Mouse (Mus musculus) monocyte, adult 2 months (primary cell): ENCODE measurements around the gene Mcoln2.
"Not testable (repeated sequence)": the region's sequence is repeated elsewhere in the genome, so short reads cannot be mapped to it uniquely, and the experiment has no call there.

Experiments used
- DNase-seq, 2 experiments: peaks; one replicate each; pipeline ENCODE4 v3.0.0; 2022; ENCODE audit warnings: low spot score in 2 of 2, low read depth in 1 of 2

The Mcoln2 gene

GRCm38 (mm10) chr3:146184992-146185657, 35.5 kb downstream of the Mcoln2 start:
- peak in 1 of 2 experiments; percentile 15 for DNase-seq

GRCm38 (mm10) chr3:146186033-146186432, 36.4 kb downstream of the Mcoln2 start:
- DNase-seq: no peak

GRCm38 (mm10) chr3:146189933-146190332, 40.3 kb downstream of the Mcoln2 start:
- no peak for DNase-seq

GRCm38 (mm10) chr3:146192507-146192906, 42.9 kb downstream of the Mcoln2 start:
- no peak for DNase-seq

- DNase-seq: no peak
Measured at GRCm38 (mm10) chr3:146195153-146195552, 45.5 kb downstream of the Mcoln2 start.

- no peak for DNase-seq
Measured at GRCm38 (mm10) chr3:146196301-146196700, 46.7 kb downstream of the Mcoln2 start.

GRCm38 (mm10) chr3:146196780-146197743, 47.4 kb downstream of the Mcoln2 start:
- DNase-seq: no peak

GRCm38 (mm10) chr3:146197785-146198184, 48.2 kb downstream of the Mcoln2 start:
- no peak for DNase-seq

- DNase-seq: no peak
Measured at GRCm38 (mm10) chr3:146198803-146199481, 49.3 kb downstream of the Mcoln2 start.

GRCm38 (mm10) chr3:146199486-146199885, 49.9 kb downstream of the Mcoln2 start:
- DNase-seq: no peak

- no peak for DNase-seq
Measured at GRCm38 (mm10) chr3:146204375-146204774, 54.7 kb downstream of the Mcoln2 start.

- no peak for DNase-seq
Measured at GRCm38 (mm10) chr3:146205305-146205704, 55.7 kb downstream of the Mcoln2 start.

GRCm38 (mm10) chr3:146206635-146207034, 57.0 kb downstream of the Mcoln2 start:
- DNase-seq: no peak

- no peak for DNase-seq
Measured at GRCm38 (mm10) chr3:146207440-146207839, 57.8 kb downstream of the Mcoln2 start.

GRCm38 (mm10) chr3:146209759-146210158, 60.1 kb downstream of the Mcoln2 start:
- DNase-seq: not testable (repeated sequence)

- no peak for DNase-seq
Measured at GRCm38 (mm10) chr3:146211141-146211747, 61.6 kb downstream of the Mcoln2 start.

- no peak for DNase-seq
Measured at GRCm38 (mm10) chr3:146211964-146212363, 62.3 kb downstream of the Mcoln2 start.

GRCm38 (mm10) chr3:146213336-146213735, 63.7 kb downstream of the Mcoln2 start:
- no peak for DNase-seq

- DNase-seq: no peak
Measured at GRCm38 (mm10) chr3:146216561-146216960, 66.9 kb downstream of the Mcoln2 start.

- peak in 1 of 2 experiments; percentile 14 for DNase-seq
Measured at GRCm38 (mm10) chr3:146220776-146221486, 71.3 kb downstream of the Mcoln2 start, which contains the start of gene Lpar3. Gene Lpar3, plus strand, starts transcription at chr3:146220963.
